Mouse (Mus musculus): ENCODE results near the gene Gkn2.

Gkn2 gene

DNA sequence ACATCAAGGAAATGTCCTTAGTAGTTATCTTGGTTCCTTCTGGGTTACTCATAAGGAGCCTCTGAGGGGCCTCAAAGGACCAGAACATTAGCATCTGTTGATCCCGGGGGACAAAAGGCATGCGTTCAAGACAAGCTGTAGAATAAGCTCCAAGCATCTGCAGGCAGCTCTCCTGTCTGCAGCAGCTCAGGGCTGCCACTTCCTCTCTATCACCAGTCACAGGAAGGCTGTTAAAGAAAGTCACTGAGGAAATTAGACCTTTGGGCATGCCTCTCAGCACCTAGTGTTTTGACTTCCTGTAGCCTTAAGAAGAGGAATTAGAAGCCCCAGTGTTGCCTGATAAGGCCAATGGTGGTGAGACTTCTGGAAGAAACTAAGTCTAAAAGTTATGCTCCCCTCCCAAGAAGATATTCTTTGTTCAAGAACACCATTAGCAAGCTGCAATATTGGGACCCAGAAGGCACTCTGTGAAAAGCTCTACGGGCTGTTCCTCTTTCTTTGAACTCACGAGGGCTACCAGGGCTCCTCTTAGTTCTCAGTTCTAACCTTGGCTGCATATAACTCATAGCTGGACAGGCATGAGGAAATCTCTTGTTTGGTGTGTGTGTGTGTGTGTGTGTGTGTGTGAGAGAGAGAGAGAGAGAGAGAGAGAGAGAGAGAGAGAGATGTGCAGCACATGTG lies 26.9 kb downstream of the Gkn2 start:
- no peak for DNase-seq

- no peak for DNase-seq
Observed at GRCm38 (mm10) chr6:87401456-87401855, 28.3 kb downstream of the Gkn2 start.

DNA sequence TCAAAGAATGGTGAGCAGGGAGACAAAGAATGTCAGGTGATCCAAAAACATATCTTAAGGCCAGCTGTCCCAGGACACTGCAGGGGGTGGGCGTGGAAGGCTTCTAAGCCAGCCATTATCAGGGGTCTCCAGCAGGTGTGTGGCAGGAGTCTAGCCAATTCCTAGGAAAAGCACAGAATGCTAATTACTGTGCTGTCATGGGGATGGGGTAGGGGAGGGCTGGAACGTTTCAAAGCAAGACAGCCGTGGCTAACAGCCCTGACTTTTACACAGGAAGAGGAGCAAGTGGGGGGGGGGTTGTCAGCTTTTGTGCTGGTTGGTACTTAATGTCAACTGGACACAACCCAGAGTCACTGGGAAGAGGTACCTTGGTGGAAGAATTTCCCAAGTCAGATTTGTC lies 38.9 kb downstream of the Gkn2 start:
- no peak for DNase-seq

- DNase-seq, result no peak
Observed at GRCm38 (mm10) chr6:87422304-87422703, 49.1 kb downstream of the Gkn2 start.

- peak; percentile 12 for DNase-seq
Observed at GRCm38 (mm10) chr6:87424037-87424816, 51.1 kb downstream of the Gkn2 start.

GRCm38 (mm10) chr6:87426954-87427353 lies 53.8 kb downstream of the Gkn2 start:
- no peak for DNase-seq

GRCm38 (mm10) chr6:87427616-87428015 lies 54.5 kb downstream of the Gkn2 start:
- DNase-seq, result no peak

- no peak for DNase-seq
Observed at GRCm38 (mm10) chr6:87428487-87429044, 55.4 kb downstream of the Gkn2 start, which contains the start of gene Bmp10. Bmp10 (plus strand) TSS chr6:87428994.

Measured in liver (tissue).